Mouse (Mus musculus): ENCODE results near the gene Olfr1129.
"Not testable (repeated sequence)": the region's sequence is repeated elsewhere in the genome, so short reads cannot be mapped to it uniquely, and the experiment has no call there.

The Olfr1129 gene

GRCm38 (mm10) chr2:87573602-87574001 is at the start of gene Olfr1129:
Gene Olfr1129, plus strand, starts transcription at chr2:87573902.
- DNase-seq (ENCODE audit: low spot score) = not testable (repeated sequence)

- DNase-seq (ENCODE audit: low spot score) = not testable (repeated sequence)
Observed at GRCm38 (mm10) chr2:87525899-87526616, 47.6 kb upstream of the Olfr1129 start.

GRCm38 (mm10) chr2:87531496-87531895 is 42.2 kb upstream of the Olfr1129 start, which contains the start of gene Olfr153:
Gene Olfr153, plus strand, starts transcription at chr2:87531796.
- no peak for DNase-seq (ENCODE audit: low spot score)

- DNase-seq (ENCODE audit: low spot score) = no peak
Observed at GRCm38 (mm10) chr2:87534826-87535225, 38.9 kb upstream of the Olfr1129 start.

- no peak for DNase-seq (ENCODE audit: low spot score)
Observed at GRCm38 (mm10) chr2:87545442-87545841, 28.3 kb upstream of the Olfr1129 start, which contains the start of gene Olfr1128. Gene Olfr1128, minus strand, starts transcription at chr2:87545542.

- not testable (repeated sequence) for DNase-seq (ENCODE audit: low spot score)
Observed at GRCm38 (mm10) chr2:87605912-87606311, 32.2 kb downstream of the Olfr1129 start, which contains the start of gene Olfr1130. Gene Olfr1130, plus strand, starts transcription at chr2:87606212.

GRCm38 (mm10) chr2:87626804-87627203 is 53.1 kb downstream of the Olfr1129 start, which contains the start of gene Olfr1131:
Gene Olfr1131, plus strand, starts transcription at chr2:87627104.
- no peak for DNase-seq (ENCODE audit: low spot score)
